Mouse (Mus musculus) embryonic facial prominence, embryonic 11.5 days (tissue): Measurements from ENCODE around the gene Leap2. TPM values are rescaled to one million over a fixed set of nuclear protein-coding genes. Genes with fewer than 3 reads are reported as not detected.

Source experiments
- ATAC-seq: fragments of 200-750 bp; cut with Nextera tagmentation; replicated peaks from 2 replicates; pipeline ENCODE4 v1.8.0; 2017; ENCODE audit warnings: low read depth; ENCODE audit not compliant: insufficient number of reproducible peaks, low FRiP score, low TSS enrichment
- DNase-seq: peaks from one replicate; pipeline ENCODE4 v3.0.0-alpha.2; 2015; ENCODE audit warnings: low spot score
- H3K27ac ChIP-seq: fragments of 300-500 bp; sonication (generic); replicated peaks from 2 replicates; pipeline ENCODE4 v1.5.1; 2014; ENCODE audit warnings: mild to moderate bottlenecking, low read depth, low read length, control low read depth
- H3K27me3 ChIP-seq: fragments of 300-500 bp; sonication (generic); 2 replicates; pipeline ENCODE4 v1.6.1; 2014; ENCODE audit warnings: mild to moderate bottlenecking, low read length, moderate library complexity, mixed read lengths; ENCODE audit not compliant: control insufficient read depth, insufficient read depth
- H3K36me3 ChIP-seq: fragments of 300-500 bp; sonication (generic); replicated peaks from 2 replicates; pipeline ENCODE4 v1.6.1; 2014; ENCODE audit warnings: low read depth, mild to moderate bottlenecking, low read length, moderate library complexity, mixed read lengths; ENCODE audit not compliant: control insufficient read depth, insufficient read depth
- H3K4me1 ChIP-seq: fragments of 300-500 bp; sonication (generic); 2 replicates; pipeline ENCODE4 v1.6.1; 2014; ENCODE audit warnings: low read length, mixed read lengths; ENCODE audit not compliant: control insufficient read depth, insufficient read depth
- H3K4me2 ChIP-seq: fragments of 300-500 bp; sonication (generic); 2 replicates; pipeline ENCODE4 v1.6.1; 2014; ENCODE audit warnings: low read depth, mild to moderate bottlenecking, control low read depth, low read length, moderate library complexity
- H3K4me3 ChIP-seq: fragments of 300-500 bp; sonication (generic); 2 replicates; pipeline ENCODE4 v1.5.1; 2014; ENCODE audit warnings: low read depth, low read length, control low read depth
- H3K9ac ChIP-seq: fragments of 300-500 bp; sonication (generic); replicated peaks from 2 replicates; pipeline ENCODE4 v1.6.1; 2014; ENCODE audit warnings: mild to moderate bottlenecking, control low read depth, low read length
- H3K9me3 ChIP-seq: fragments of 300-500 bp; sonication (generic); replicated peaks from 2 replicates; pipeline ENCODE4 v1.6.1; 2016; ENCODE audit warnings: mild to moderate bottlenecking, low read length, inconsistent platforms, mixed read lengths; ENCODE audit not compliant: control insufficient read depth
- WGBS: fragments of 180-500 bp; shearing (Covaris S2); extraction: QIAGEN DNeasy Blood & Tissue Kit; methylation state at CpG from one replicate; pipeline ENCODE4 v1.1.7; 2014; 5-methylcytosine and 5-hydroxymethylcytosine counted together
- microRNA-seq: library from miRNA; unstranded; fragments of <30 nt; microRNA quantifications from one replicate; pipeline ENCODE4, GENCODE M21; 2016; ENCODE audit warnings: borderline number of aligned reads
- polyA plus RNA-seq: library from polyadenylated mRNA; unstranded; fragments of >200 nt; fragmentation: Nextera tagmentation; extraction: Ambion mirVana; gene quantifications from 2 replicates; pipeline ENCODE4 v1.2.1, GENCODE M21; 2014

The Leap2 gene
- polyA plus RNA-seq, 1 experiment from 2014 or later, result not detected

- no peak for DNase-seq
- 67% methylated on average over 1 of the region's 1 CpGs for WGBS
- H3K36me3 ChIP-seq, result 0 out of 2 replicates have a peak, but pooled peaks cover 2% of the 10 kb centered on the region
- H3K9ac ChIP-seq, result no peak overlapping the region
- no peak overlapping the region for H3K4me2 ChIP-seq
- no peaks in the 10 kb centered on the region for H3K9me3 ChIP-seq
- no peak overlapping the region for H3K4me3 ChIP-seq
- no peak for ATAC-seq
- no peaks in the 10 kb centered on the region for H3K4me1 ChIP-seq
- H3K27me3 ChIP-seq, result no peaks in the 10 kb centered on the region
- H3K27ac ChIP-seq, result no peak overlapping the region
Observed at GRCm38 (mm10) chr11:53393856-53394255, 29.1 kb downstream of the Leap2 start.

- Histone ChIP-seq H3K36me3 (no peaks in the 10 kb centered on the region), H3K9me3 (no peaks in the 10 kb centered on the region), H3K9ac (no peak overlapping the region), H3K4me1 (no peaks in the 10 kb centered on the region), H3K4me3 (no peak overlapping the region), H3K4me2 (no peak overlapping the region), H3K27me3 (no peaks in the 10 kb centered on the region), H3K27ac (no peak overlapping the region)
- ATAC-seq, result no peak
- no peak for DNase-seq
- WGBS, result 98% methylated on average over 2 of the region's 2 CpGs
Observed at GRCm38 (mm10) chr11:53383758-53384428, 39.1 kb downstream of the Leap2 start.

- H3K27ac ChIP-seq, result no peak overlapping the region
- 90% methylated on average over 1 of the region's 1 CpGs for WGBS
- H3K36me3 ChIP-seq, result no peaks in the 10 kb centered on the region
- DNase-seq (no peak), ATAC-seq (no peak)
- no peaks in the 10 kb centered on the region for H3K27me3 ChIP-seq
- no peak overlapping the region for H3K9ac ChIP-seq
- H3K4me2 ChIP-seq, result no peak overlapping the region
- no peaks in the 10 kb centered on the region for H3K4me1 ChIP-seq
- H3K9me3 ChIP-seq, result no peaks in the 10 kb centered on the region
- no peak overlapping the region for H3K4me3 ChIP-seq
Observed at GRCm38 (mm10) chr11:53378918-53379317, 44.1 kb downstream of the Leap2 start.

Small RNA genes lying within 50 kb of the gene (microRNA-seq; reads per million reads assigned to microRNA genes)
- not detected for gene Mir6920

Other genes with a start within 250 kb of the Leap2 start
- 123 and 148 TPM in 2 replicates for gene Hspa4, start 122.7 kb downstream of the Leap2 start, polyA plus RNA-seq
- 27.1 and 31.4 TPM in 2 replicates for gene Zcchc10, start 98.5 kb downstream of the Leap2 start, polyA plus RNA-seq
- 37.5 and 38.5 TPM in 2 replicates for gene Aff4, start 72.3 kb downstream of the Leap2 start, polyA plus RNA-seq
- gene Uqcrq, start 7.7 kb upstream of the Leap2 start, polyA plus RNA-seq, result 520 and 550 TPM in 2 replicates
- gene Gdf9, start 7.9 kb upstream of the Leap2 start, polyA plus RNA-seq, result 0.84 and 1.3 TPM in 2 replicates
- gene Gm10447, start 33.9 kb upstream of the Leap2 start, polyA plus RNA-seq, result 0.14 TPM in 1 of 2 replicates, not detected in the other
- gene Shroom1, start 34.0 kb upstream of the Leap2 start, polyA plus RNA-seq, result 2.3 and 3.3 TPM in 2 replicates
- gene Gm9837, start 47.3 kb upstream of the Leap2 start, polyA plus RNA-seq, result not detected in 2 replicates
- not detected in 2 replicates for gene Gm9945, start 57.0 kb upstream of the Leap2 start, polyA plus RNA-seq
- gene Sowaha, start 57.1 kb upstream of the Leap2 start, polyA plus RNA-seq, result 1.5 and 2.3 TPM in 2 replicates
- gene Sept8, start 96.1 kb upstream of the Leap2 start, polyA plus RNA-seq, result 17.3 and 20.6 TPM in 2 replicates
- gene Kif3a, start 144.2 kb upstream of the Leap2 start, polyA plus RNA-seq, result 71.6 and 86.4 TPM in 2 replicates
- gene Il4, start 195.5 kb upstream of the Leap2 start, polyA plus RNA-seq, result 2.2 and 2.8 TPM in 2 replicates
- gene Il13, start 211.5 kb upstream of the Leap2 start, polyA plus RNA-seq, result not detected in 2 replicates